Mouse (Mus musculus): Measurements from ENCODE around the gene Oog2. TPM values are rescaled to one million over a fixed set of nuclear protein-coding genes. Genes with fewer than 3 reads are reported as not detected.
"Not testable (repeated sequence)": the region's sequence is repeated elsewhere in the genome, so short reads cannot be mapped to it uniquely, and the experiment has no call there.

Oog2 gene
- total RNA-seq (2021), result not detected

- no peak for DNase-seq (ENCODE audit: extremely low spot score in 1 of 2, low spot score in 1 of 2)
Observed at GRCm38 (mm10) chr4:144190419-144190818, at the start of gene Oog2. Gene Oog2, plus strand, starts transcription at chr4:144190719.

- no peak for DNase-seq (ENCODE audit: extremely low spot score in 1 of 2, low spot score in 1 of 2)
Observed at GRCm38 (mm10) chr4:144162563-144162962, 28.0 kb upstream of the Oog2 start, which contains the start of gene Oog3. Gene Oog3, minus strand, starts transcription at chr4:144162663.

GRCm38 (mm10) chr4:144213218-144213617, 22.7 kb downstream of the Oog2 start, which contains the start of gene C87977:
Gene C87977, minus strand, starts transcription at chr4:144213318.
- DNase-seq (ENCODE audit: extremely low spot score in 1 of 2, low spot score in 1 of 2), result not testable (repeated sequence)

Other genes starting within 250 kb of the Oog2 start
- not detected for gene Pramef25, start 239.7 kb upstream of the Oog2 start, total RNA-seq (2021)
- gene Gm13101, start 223.8 kb upstream of the Oog2 start, total RNA-seq (2021), result not detected
- gene Pramef17, start 196.3 kb upstream of the Oog2 start, total RNA-seq (2021), result not detected
- not detected for gene Pramel4, start 131.6 kb upstream of the Oog2 start, total RNA-seq (2021)
- not detected for gene Gm13102, start 84.2 kb upstream of the Oog2 start, total RNA-seq (2021)
- not detected for gene Oog3, start 28.1 kb upstream of the Oog2 start, total RNA-seq (2021)
- not detected for gene C87977, start 22.6 kb downstream of the Oog2 start, total RNA-seq (2021)
- not detected for gene Pramel5, start 89.8 kb downstream of the Oog2 start, total RNA-seq (2021)
- not detected for gene Gm13128, start 139.5 kb downstream of the Oog2 start, total RNA-seq (2021)
- not detected for gene Gm13119, start 167.2 kb downstream of the Oog2 start, total RNA-seq (2021)
- gene Pramef20, start 187.2 kb downstream of the Oog2 start, total RNA-seq (2021), result not detected
- not detected for gene Pramef12, start 217.7 kb downstream of the Oog2 start, total RNA-seq (2021)
- not detected for gene 1700012P22Rik, start 248.1 kb downstream of the Oog2 start, total RNA-seq (2021)

Data from layer of hippocampus, postnatal 25 days (tissue).